Mouse (Mus musculus) stomach, postnatal 0 days (tissue): ENCODE results near the gene Srgap2.

ENCODE experiments used
- CTCF ChIP-seq: IDR thresholded peaks from 2 replicates; pipeline ENCODE4 v1.5.1; 2016; ENCODE audit warnings: antibody characterized with exemption, low read depth, mild to moderate bottlenecking, moderate library complexity
- EP300 ChIP-seq: optimal IDR thresholded peaks from 2 replicates; pipeline ENCODE3; 2016; ENCODE audit warnings: antibody characterized with exemption

GRCm38 (mm10) chr1:131286803-131287202 lies 240.3 kb downstream of the Srgap2 start:
- TF ChIP-seq EP300 = no peak
- no peak for TF ChIP-seq CTCF
